Mouse (Mus musculus) forebrain, embryonic 12.5 days (tissue): Measurements from ENCODE around the gene Crybg3. TPM values are rescaled to one million over a fixed set of nuclear protein-coding genes. Genes with fewer than 3 reads are reported as not detected.
"Not testable (repeated sequence)": the region's sequence is repeated elsewhere in the genome, so short reads cannot be mapped to it uniquely, and the experiment has no call there.

Experiments
- ATAC-seq: fragments of 200-750 bp; cut with Nextera tagmentation; 2 replicates; pipeline ENCODE4 v1.8.0; 2017; ENCODE audit warnings: moderate TSS enrichment; ENCODE audit not compliant: low FRiP score
- H3K27ac ChIP-seq: fragments of 300-500 bp; sonication (generic); 2 replicates; pipeline ENCODE4 v1.5.1; 2016; ENCODE audit warnings: mild to moderate bottlenecking
- H3K27me3 ChIP-seq: fragments of 300-500 bp; sonication (generic); 2 replicates; pipeline ENCODE4 v1.6.1; 2016; ENCODE audit warnings: mild to moderate bottlenecking
- H3K36me3 ChIP-seq: fragments of 300-500 bp; sonication (generic); replicated peaks from 2 replicates; pipeline ENCODE4 v1.6.1; 2016; ENCODE audit warnings: mild to moderate bottlenecking
- H3K4me1 ChIP-seq: fragments of 300-500 bp; sonication (generic); 2 replicates; pipeline ENCODE4 v1.6.1; 2016
- H3K4me2 ChIP-seq: fragments of 300-500 bp; sonication (generic); 2 replicates; pipeline ENCODE4 v1.6.1; 2016; ENCODE audit warnings: mild to moderate bottlenecking, moderate library complexity
- H3K4me3 ChIP-seq: fragments of 300-500 bp; sonication (generic); replicated peaks from 2 replicates; pipeline ENCODE4 v1.5.1; 2016; ENCODE audit warnings: mild to moderate bottlenecking
- H3K9ac ChIP-seq: fragments of 300-500 bp; sonication (generic); 2 replicates; pipeline ENCODE4 v1.6.1; 2016; ENCODE audit warnings: mild to moderate bottlenecking
- H3K9me3 ChIP-seq: fragments of 300-500 bp; sonication (generic); 2 replicates; pipeline ENCODE4 v1.6.1; 2016
- WGBS: fragments of 180-500 bp; shearing (Covaris S2); methylation state at CpG from one replicate; pipeline ENCODE4 v1.1.7; 2016; 5-methylcytosine and 5-hydroxymethylcytosine counted together
- polyA plus RNA-seq: library from polyadenylated mRNA; unstranded; fragments of >200 nt; fragmentation: Nextera tagmentation; extraction: Ambion mirVana; gene quantifications from 2 replicates; pipeline ENCODE4 v1.2.1, GENCODE M21; 2016

Gene Crybg3
- polyA plus RNA-seq, 1 experiment from 2014 or later = 4.9 TPM

GRCm38 (mm10) chr16:59471637-59472278, 129.0 kb downstream of the Crybg3 start, which contains the start of gene Riox2:
TSS of gene Riox2 (plus strand) at chr16:59471775.
- H3K4me3 ChIP-seq = peak within 1 kb of the TSS; percentile 65
- peaks cover 3% of the 10 kb centered on the region; the same call in 1 of the 2 replicates for H3K4me1 ChIP-seq
- H3K9me3 ChIP-seq = no peaks in the 10 kb centered on the region
- H3K9ac ChIP-seq = peak within 1 kb of the TSS; percentile 59
- H3K27ac ChIP-seq = no peak within 1 kb of the TSS
- H3K36me3 ChIP-seq = no peaks in the 10 kb centered on the region; the same call in 1 of the 2 replicates
- ATAC-seq = peak; percentile 98
- H3K27me3 ChIP-seq = no peaks in the 10 kb centered on the region
- peak within 1 kb of the TSS; percentile 76 for H3K4me2 ChIP-seq
- 1% methylated on average over 55 of the region's 56 CpGs for WGBS

GRCm38 (mm10) chr16:59469846-59470245, 130.9 kb downstream of the Crybg3 start:
- Histone ChIP-seq H3K27me3 (no peaks in the 10 kb centered on the region), H3K9ac (no peak overlapping the region), H3K36me3 (no peaks in the 10 kb centered on the region), H3K4me1 (peaks cover 3% of the 10 kb centered on the region; the same call in 1 of the 2 replicates), H3K4me3 (no peak overlapping the region), H3K27ac (no peak overlapping the region), H3K4me2 (no peak overlapping the region), H3K9me3 (no peaks in the 10 kb centered on the region)
- ATAC-seq = no peak
- 78% methylated on average over 1 of the region's 1 CpGs for WGBS

GRCm38 (mm10) chr16:59463973-59464372, 136.8 kb downstream of the Crybg3 start:
- Histone ChIP-seq H3K4me2 (no peak overlapping the region), H3K9ac (no peak overlapping the region), H3K27ac (no peak overlapping the region), H3K36me3 (no peaks in the 10 kb centered on the region), H3K27me3 (no peaks in the 10 kb centered on the region), H3K4me3 (no peak overlapping the region), H3K9me3 (no peaks in the 10 kb centered on the region), H3K4me1 (no peaks in the 10 kb centered on the region)
- 91% methylated on average over 6 of the region's 6 CpGs for WGBS
- no peak for ATAC-seq

- Histone ChIP-seq H3K36me3 (no peaks in the 10 kb centered on the region), H3K9ac (no peak overlapping the region), H3K4me2 (no peak overlapping the region), H3K4me1 (no peaks in the 10 kb centered on the region), H3K27ac (no peak overlapping the region), H3K9me3 (no peaks in the 10 kb centered on the region), H3K4me3 (no peak overlapping the region), H3K27me3 (no peaks in the 10 kb centered on the region)
- ATAC-seq = no peak
- 79% methylated on average over 4 of the region's 4 CpGs for WGBS
Measured at GRCm38 (mm10) chr16:59463567-59463966, 137.2 kb downstream of the Crybg3 start.

GRCm38 (mm10) chr16:59459259-59459861, 141.4 kb downstream of the Crybg3 start:
- ATAC-seq, H3K4me2 ChIP-seq, H3K36me3 ChIP-seq, H3K4me1 ChIP-seq, H3K27ac ChIP-seq, H3K4me3 ChIP-seq, H3K9ac ChIP-seq, H3K27me3 ChIP-seq, H3K9me3 ChIP-seq: not testable (repeated sequence)
- 87% methylated on average over 5 of the region's 5 CpGs for WGBS

- Histone ChIP-seq H3K4me3 (no peak overlapping the region), H3K27me3 (no peaks in the 10 kb centered on the region), H3K4me2 (no peak overlapping the region), H3K9me3 (no peaks in the 10 kb centered on the region), H3K36me3 (no peaks in the 10 kb centered on the region), H3K4me1 (no peaks in the 10 kb centered on the region), H3K9ac (no peak overlapping the region), H3K27ac (no peak overlapping the region)
- WGBS = 90% methylated on average over 5 of the region's 5 CpGs
- no peak for ATAC-seq
Measured at GRCm38 (mm10) chr16:59451813-59452212, 149.0 kb downstream of the Crybg3 start.

- no peaks in the 10 kb centered on the region for H3K27me3 ChIP-seq
Measured at GRCm38 (mm10) chr16:59449092-59449491, 151.7 kb downstream of the Crybg3 start.

GRCm38 (mm10) chr16:59448181-59448580, 152.6 kb downstream of the Crybg3 start:
- H3K4me3 ChIP-seq = no peak overlapping the region
- no peaks in the 10 kb centered on the region for H3K36me3 ChIP-seq
- no peak overlapping the region for H3K4me2 ChIP-seq
- no peak overlapping the region for H3K9ac ChIP-seq
- WGBS = 90% methylated on average over 1 of the region's 1 CpGs
- no peak for ATAC-seq
- no peaks in the 10 kb centered on the region for H3K4me1 ChIP-seq
- H3K27me3 ChIP-seq = no peaks in the 10 kb centered on the region
- no peak overlapping the region for H3K27ac ChIP-seq
- no peaks in the 10 kb centered on the region for H3K9me3 ChIP-seq

More at GRCm38 (mm10) chr16:59449092-59449491, 151.7 kb downstream of the Crybg3 start:
- Histone ChIP-seq H3K9me3 (no peaks in the 10 kb centered on the region), H3K9ac (no peak overlapping the region), H3K4me2 (no peak overlapping the region), H3K36me3 (no peaks in the 10 kb centered on the region), H3K4me1 (no peaks in the 10 kb centered on the region), H3K4me3 (no peak overlapping the region), H3K27ac (no peak overlapping the region)
- no peak for ATAC-seq

- no peak overlapping the region for H3K4me2 ChIP-seq
- H3K9me3 ChIP-seq = no peaks in the 10 kb centered on the region
- no peak overlapping the region for H3K27ac ChIP-seq
- no peak for ATAC-seq
- no peak overlapping the region for H3K9ac ChIP-seq
- no peaks in the 10 kb centered on the region for H3K4me1 ChIP-seq
- H3K27me3 ChIP-seq = no peaks in the 10 kb centered on the region
- H3K36me3 ChIP-seq = no peaks in the 10 kb centered on the region
- H3K4me3 ChIP-seq = no peak overlapping the region
- 92% methylated on average over 7 of the region's 7 CpGs for WGBS
Measured at GRCm38 (mm10) chr16:59444880-59445559, 155.8 kb downstream of the Crybg3 start.

Other genes starting within 250 kb of the Crybg3 start
- gene Olfr209, start 237.0 kb downstream of the Crybg3 start, polyA plus RNA-seq = not detected in 2 replicates
- gene Gabrr3, start 193.6 kb downstream of the Crybg3 start, polyA plus RNA-seq = 0.04 TPM in 1 of 2 replicates, not detected in the other
- gene Riox2, start 129.2 kb downstream of the Crybg3 start, polyA plus RNA-seq = 23.7 and 24.3 TPM in 2 replicates
- gene Arl6, start 38.4 kb upstream of the Crybg3 start, polyA plus RNA-seq = 49.1 and 50.9 TPM in 2 replicates